Mouse (Mus musculus) liver, embryonic 15.5 days (tissue): ENCODE measurements around the gene Hspa1a. TPM values are rescaled to one million over a fixed set of nuclear protein-coding genes. Genes with fewer than 3 reads are reported as not detected.
"Not testable (repeated sequence)": the region's sequence is repeated elsewhere in the genome, so short reads cannot be mapped to it uniquely, and the experiment has no call there.

Experiments used
- ATAC-seq: fragments of 200-750 bp; cut with Nextera tagmentation; 2 replicates; pipeline ENCODE4 v1.8.0; 2017; ENCODE audit warnings: moderate number of reproducible peaks, mild to moderate bottlenecking, moderate library complexity; ENCODE audit not compliant: insufficient read depth
- H3K27ac ChIP-seq: fragments of 300-500 bp; sonication (generic); replicated peaks from 2 replicates; pipeline ENCODE4 v1.5.1; 2015; ENCODE audit warnings: mild to moderate bottlenecking, inconsistent platforms
- H3K27me3 ChIP-seq: fragments of 300-500 bp; sonication (generic); 2 replicates; pipeline ENCODE4 v1.6.1; 2015; ENCODE audit warnings: mild to moderate bottlenecking, inconsistent platforms
- H3K36me3 ChIP-seq: fragments of 300-500 bp; sonication (generic); replicated peaks from 2 replicates; pipeline ENCODE4 v1.6.1; 2015; ENCODE audit warnings: moderate library complexity, mild to moderate bottlenecking, inconsistent platforms
- H3K4me1 ChIP-seq: fragments of 300-500 bp; sonication (generic); replicated peaks from 2 replicates; pipeline ENCODE4 v1.6.1; 2015; ENCODE audit warnings: inconsistent platforms
- H3K4me2 ChIP-seq: fragments of 300-500 bp; sonication (generic); 2 replicates; pipeline ENCODE4 v1.6.1; 2015; ENCODE audit warnings: moderate library complexity, mild to moderate bottlenecking, inconsistent platforms
- H3K4me3 ChIP-seq: fragments of 300-500 bp; sonication (generic); replicated peaks from 2 replicates; pipeline ENCODE4 v1.5.1; 2015; ENCODE audit warnings: mild to moderate bottlenecking, inconsistent platforms
- H3K9ac ChIP-seq: fragments of 300-500 bp; sonication (generic); 2 replicates; pipeline ENCODE4 v1.6.1; 2015; ENCODE audit warnings: moderate library complexity, mild to moderate bottlenecking, inconsistent platforms
- H3K9me3 ChIP-seq: fragments of 300-500 bp; sonication (generic); replicated peaks from 2 replicates; pipeline ENCODE4 v1.6.1; 2016; ENCODE audit warnings: inconsistent platforms
- WGBS: fragments of 180-500 bp; shearing (Covaris S2); methylation state at CpG from one replicate; pipeline ENCODE4 v1.1.7; 2015; ENCODE audit warnings: mixed read lengths; ENCODE audit not compliant: insufficient replicate concordance; 5-methylcytosine and 5-hydroxymethylcytosine counted together
- polyA plus RNA-seq: library from polyadenylated mRNA; unstranded; fragments of >200 nt; fragmentation: Nextera tagmentation; extraction: Ambion mirVana; gene quantifications from 2 replicates; pipeline ENCODE4 v1.2.1, GENCODE M21; 2015

The Hspa1a gene
- polyA plus RNA-seq, 1 experiment from 2014 or later = 1.6 TPM

DNA sequence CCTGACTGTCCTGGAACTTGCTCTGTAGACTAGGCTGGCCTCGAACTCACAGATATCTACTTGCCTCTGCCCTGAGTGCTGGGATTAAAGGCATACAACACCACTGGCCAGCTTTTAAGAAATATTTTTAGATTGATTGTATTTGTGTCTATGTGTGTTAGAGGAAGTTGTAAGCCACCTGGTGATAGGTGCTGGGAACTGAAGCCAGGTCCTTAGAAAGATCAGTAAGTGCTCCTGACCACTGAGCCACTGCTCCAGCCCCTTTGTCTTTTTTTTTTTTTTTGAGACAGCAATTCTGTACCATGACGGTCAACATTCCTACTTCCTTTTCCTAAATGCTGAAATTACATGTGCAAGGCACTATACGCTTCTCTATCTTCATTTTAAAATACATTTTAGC, 18.7 kb downstream of the Hspa1a start:
- peak overlapping the region; percentile 73; the same call in 1 of the 2 replicates for H3K4me3 ChIP-seq
- no peak overlapping the region for H3K9ac ChIP-seq
- no peak for ATAC-seq
- H3K9me3 ChIP-seq = no peaks in the 10 kb centered on the region
- peaks cover 17% of the 10 kb centered on the region for H3K36me3 ChIP-seq
- H3K4me1 ChIP-seq = peaks cover 36% of the 10 kb centered on the region
- no peak overlapping the region for H3K27ac ChIP-seq
- peaks cover 28% of the 10 kb centered on the region for H3K27me3 ChIP-seq
- WGBS = 63% methylated on average over 3 of the region's 3 CpGs
- H3K4me2 ChIP-seq = peak overlapping the region; percentile 86; the same call in 1 of the 2 replicates

DNA sequence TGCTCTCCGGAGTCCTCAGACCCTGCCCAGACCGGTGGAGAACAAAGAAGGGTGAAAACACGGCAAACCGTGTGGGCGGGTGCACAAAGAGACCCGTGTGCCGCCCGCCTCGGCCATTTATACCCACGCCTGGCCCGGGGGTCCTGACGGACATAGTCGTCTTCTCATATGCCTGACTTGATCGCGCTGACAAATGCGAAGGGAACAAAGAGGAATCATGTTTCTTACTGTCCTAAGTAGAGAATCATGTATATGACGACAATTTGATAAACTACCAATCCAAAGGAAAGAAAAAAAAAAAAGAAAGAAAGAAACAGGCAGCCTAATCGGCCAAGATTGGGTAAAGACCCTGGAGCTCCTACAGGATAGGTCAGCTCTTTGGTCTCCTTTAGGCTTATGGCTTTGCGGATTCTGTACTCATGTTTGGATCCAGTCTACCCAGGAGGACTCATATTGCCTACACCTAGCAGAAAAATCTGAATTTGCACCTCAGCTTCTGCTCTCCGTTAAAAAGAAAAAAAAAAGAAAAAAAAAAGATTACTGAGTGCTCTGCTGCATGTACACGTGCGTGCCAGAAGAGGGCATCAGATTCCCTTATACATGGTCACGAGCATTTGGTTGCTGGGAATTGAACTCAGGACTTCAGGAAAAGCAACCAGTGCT, 19.4 kb downstream of the Hspa1a start:
- Histone ChIP-seq H3K4me3 (peak overlapping the region; percentile 73), H3K27me3 (peaks cover 24% of the 10 kb centered on the region), H3K4me2 (peak overlapping the region; percentile 86), H3K27ac (peak overlapping the region; percentile 81), H3K9ac (peak overlapping the region; percentile 78), H3K9me3 (no peaks in the 10 kb centered on the region), H3K36me3 (peaks cover 17% of the 10 kb centered on the region), H3K4me1 (peaks cover 36% of the 10 kb centered on the region)
- ATAC-seq = peak; percentile 73
- under 1% methylated on average over 23 of the region's 23 CpGs for WGBS

DNA sequence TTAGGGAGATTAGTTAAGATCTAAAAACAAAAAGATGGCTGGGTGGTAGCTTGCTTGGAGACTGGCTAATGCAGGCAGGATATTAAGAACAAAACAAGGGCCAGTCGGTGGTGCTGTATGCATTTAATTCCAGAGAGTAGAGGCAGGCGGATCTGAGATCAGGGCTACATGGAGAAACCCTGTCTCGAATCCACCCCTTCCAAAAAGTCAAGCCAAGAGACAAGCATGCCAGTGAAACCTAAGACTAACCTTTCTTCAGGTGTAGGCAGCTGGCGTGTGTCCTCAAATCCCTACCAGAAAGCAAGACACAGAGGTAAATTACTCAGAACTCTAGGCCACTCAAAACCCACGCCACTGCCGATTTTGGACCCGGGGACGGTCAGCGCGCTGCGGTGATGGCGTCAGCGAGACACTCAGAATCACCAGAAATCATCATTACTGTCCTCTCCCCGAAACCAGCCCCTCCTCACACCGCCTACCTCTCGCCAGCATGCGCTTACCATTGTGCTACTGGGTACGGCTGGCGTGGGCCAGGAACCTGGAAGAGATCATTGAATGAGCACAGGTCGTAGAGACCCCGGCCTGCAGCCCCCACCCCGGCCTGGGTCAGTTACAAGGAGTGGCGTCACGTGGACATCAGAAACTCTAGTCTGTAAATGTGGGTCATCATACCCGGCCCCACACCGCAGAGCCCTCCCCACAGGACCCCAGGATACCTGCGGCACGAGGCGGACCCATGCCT, 20.1 kb downstream of the Hspa1a start:
- Histone ChIP-seq H3K27ac (peak overlapping the region; percentile 81), H3K9ac (peak overlapping the region; percentile 78), H3K4me2 (peak overlapping the region; percentile 86), H3K9me3 (no peaks in the 10 kb centered on the region), H3K36me3 (peaks cover 17% of the 10 kb centered on the region), H3K4me3 (peak overlapping the region; percentile 73), H3K27me3 (peaks cover 17% of the 10 kb centered on the region), H3K4me1 (peaks cover 36% of the 10 kb centered on the region)
- peak; percentile 16 for ATAC-seq
- under 1% methylated on average over 29 of the region's 29 CpGs for WGBS

DNA sequence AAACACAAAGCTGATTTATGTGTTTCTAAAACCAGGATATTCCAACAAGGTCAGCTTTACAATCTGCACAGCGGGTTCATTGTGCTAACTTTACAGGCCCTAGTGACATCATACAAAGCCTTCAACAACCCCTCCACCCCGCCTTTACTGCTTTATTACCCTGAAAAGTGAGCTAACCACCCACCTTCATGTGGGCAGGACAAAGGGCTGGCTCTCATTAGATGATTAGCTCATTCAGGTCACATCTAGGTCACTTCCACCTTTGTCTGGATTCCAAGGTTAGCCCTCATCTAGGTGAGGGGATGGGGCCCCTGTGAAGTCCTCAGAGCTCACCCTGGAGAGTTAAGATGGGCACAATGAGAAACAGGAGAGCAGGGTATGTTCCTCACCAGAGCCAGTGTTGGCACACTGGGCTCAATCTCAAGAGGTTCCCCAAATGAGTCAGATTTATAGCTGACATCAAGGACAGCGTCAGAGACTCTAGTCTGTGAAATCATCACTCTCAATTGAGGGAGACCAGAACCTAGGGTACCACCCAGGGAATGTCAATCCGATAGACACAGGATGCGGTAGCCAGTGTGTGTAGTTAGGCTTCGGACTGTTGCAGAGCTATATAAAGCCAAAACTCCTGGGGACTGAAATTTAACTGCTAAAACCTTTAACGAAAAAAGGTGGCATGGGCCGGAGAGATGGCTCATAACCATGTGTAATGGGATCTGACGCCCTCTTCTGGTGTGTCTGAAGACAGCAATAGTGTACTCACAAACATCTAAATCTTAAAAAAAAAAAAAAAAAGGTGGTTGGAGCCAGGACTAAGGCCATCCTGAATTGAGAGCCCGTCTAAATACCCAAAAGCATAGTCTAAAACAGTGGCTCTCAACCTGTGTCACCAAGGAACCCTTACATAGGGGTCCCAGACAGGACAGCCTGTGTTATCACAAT, 21.2 kb downstream of the Hspa1a start:
- Histone ChIP-seq H3K4me1 (peaks cover 36% of the 10 kb centered on the region), H3K4me2 (peak overlapping the region; percentile 86), H3K9me3 (no peaks in the 10 kb centered on the region), H3K27ac (peak overlapping the region; percentile 81), H3K27me3 (peaks cover 9% of the 10 kb centered on the region), H3K4me3 (peak overlapping the region; percentile 73), H3K36me3 (peaks cover 17% of the 10 kb centered on the region), H3K9ac (peak overlapping the region; percentile 78)
- 13% methylated on average over 10 of the region's 10 CpGs for WGBS
- no peak for ATAC-seq

DNA sequence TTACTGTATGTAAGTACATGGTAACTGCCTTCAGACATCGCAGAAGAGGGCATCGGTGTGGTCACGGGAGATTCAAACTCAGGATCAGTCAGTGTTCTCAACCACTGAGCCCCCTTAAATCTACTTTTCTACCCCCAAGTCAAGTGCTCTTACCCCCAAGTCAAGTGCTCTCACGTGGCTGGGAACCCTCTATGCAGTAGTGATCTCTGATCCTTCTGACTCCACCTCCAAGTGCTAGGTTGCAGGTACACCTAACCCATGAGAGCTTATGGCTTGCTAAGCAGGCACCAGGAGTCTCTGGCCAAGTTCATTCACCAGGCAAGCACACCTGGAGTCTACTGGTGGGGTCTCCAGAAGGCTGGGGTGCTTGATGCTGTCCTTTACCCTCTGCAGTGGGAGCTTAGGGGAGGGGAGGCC, 22.4 kb downstream of the Hspa1a start:
- peak overlapping the region; percentile 81; the same call in 1 of the 2 replicates for H3K27ac ChIP-seq
- no peak overlapping the region for H3K4me3 ChIP-seq
- H3K9me3 ChIP-seq = no peaks in the 10 kb centered on the region
- 15% methylated on average over 4 of the region's 4 CpGs for WGBS
- peak; percentile 7; the same call in 1 of the 2 replicates for ATAC-seq
- H3K27me3 ChIP-seq = no peaks in the 10 kb centered on the region
- peak overlapping the region; percentile 5; the same call in 1 of the 2 replicates for H3K4me2 ChIP-seq
- H3K36me3 ChIP-seq = peaks cover 17% of the 10 kb centered on the region
- no peak overlapping the region for H3K9ac ChIP-seq
- peaks cover 36% of the 10 kb centered on the region for H3K4me1 ChIP-seq

DNA sequence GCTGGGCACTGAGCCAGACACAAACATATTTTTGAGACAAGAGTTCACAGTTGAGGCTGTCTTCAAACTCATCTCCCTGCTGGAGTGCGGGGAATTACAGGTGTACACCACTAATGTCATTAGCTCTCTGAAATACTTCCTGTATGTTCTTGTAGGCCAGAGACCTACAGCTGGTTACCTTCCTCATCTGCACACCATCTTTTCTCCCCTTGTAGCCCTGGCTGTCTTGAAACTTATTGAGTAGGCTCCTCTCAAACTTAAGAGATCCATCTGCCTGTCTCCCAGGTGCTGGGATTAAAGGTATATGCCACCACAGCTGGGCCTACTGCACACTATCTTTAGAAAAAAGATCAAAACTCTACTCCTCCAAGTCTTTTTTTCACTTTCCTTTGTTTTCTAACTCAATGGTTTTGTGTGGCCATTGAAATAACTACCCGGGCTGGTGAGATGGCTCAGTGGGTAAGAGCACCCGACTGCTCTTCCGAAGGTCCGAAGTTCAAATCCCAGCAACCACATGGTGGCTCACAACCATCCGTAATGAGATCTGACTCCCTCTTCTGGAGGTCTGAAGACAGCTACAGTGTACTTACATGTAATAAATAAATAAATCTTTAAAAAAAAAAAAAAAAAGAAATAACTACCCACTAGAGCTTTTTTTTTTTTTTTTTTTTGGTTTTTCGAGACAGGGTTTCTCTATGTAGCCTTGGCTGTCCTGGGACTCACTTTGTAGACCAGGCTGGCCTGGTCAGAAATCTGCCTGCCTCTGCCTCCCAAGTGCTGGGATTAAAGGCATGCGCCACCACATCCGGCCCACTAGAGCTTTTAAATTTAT, 23.0 kb downstream of the Hspa1a start:
- H3K9ac ChIP-seq = peak overlapping the region; percentile 0; the same call in 1 of the 2 replicates
- peaks cover 17% of the 10 kb centered on the region for H3K36me3 ChIP-seq
- H3K9me3 ChIP-seq, H3K4me3 ChIP-seq, H3K4me2 ChIP-seq, ATAC-seq, H3K27me3 ChIP-seq: not testable (repeated sequence)
- H3K27ac ChIP-seq = peak overlapping the region; percentile 81; the same call in 1 of the 2 replicates
- peaks cover 36% of the 10 kb centered on the region for H3K4me1 ChIP-seq
- WGBS = 34% methylated on average over 9 of the region's 9 CpGs

DNA sequence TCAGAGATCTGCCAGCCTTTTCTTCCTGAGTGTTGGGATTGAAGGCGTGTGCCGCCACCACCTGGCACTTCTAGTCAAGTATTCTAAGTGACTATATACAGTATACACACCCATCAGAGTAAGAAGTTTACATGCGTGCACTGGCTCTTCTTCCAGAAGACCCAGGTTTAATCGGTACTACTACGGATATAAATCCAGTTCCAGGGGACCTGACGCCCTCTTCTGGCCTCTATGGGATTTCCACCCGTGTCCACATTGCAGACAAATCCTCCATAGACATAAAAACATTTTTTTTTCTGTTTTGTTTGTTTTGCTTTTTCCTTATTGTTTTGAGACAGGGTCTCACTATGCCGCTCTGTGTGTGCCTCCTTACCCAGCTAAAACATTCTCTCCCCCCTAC, 24.4 kb downstream of the Hspa1a start:
- H3K36me3 ChIP-seq = peaks cover 17% of the 10 kb centered on the region
- no peak for ATAC-seq
- H3K27ac ChIP-seq = no peak overlapping the region
- no peaks in the 10 kb centered on the region for H3K9me3 ChIP-seq
- H3K4me2 ChIP-seq = no peak overlapping the region
- H3K4me3 ChIP-seq = no peak overlapping the region
- peaks cover 29% of the 10 kb centered on the region for H3K4me1 ChIP-seq
- WGBS = 23% methylated on average over 8 of the region's 8 CpGs
- H3K27me3 ChIP-seq = no peaks in the 10 kb centered on the region
- H3K9ac ChIP-seq = no peak overlapping the region

DNA sequence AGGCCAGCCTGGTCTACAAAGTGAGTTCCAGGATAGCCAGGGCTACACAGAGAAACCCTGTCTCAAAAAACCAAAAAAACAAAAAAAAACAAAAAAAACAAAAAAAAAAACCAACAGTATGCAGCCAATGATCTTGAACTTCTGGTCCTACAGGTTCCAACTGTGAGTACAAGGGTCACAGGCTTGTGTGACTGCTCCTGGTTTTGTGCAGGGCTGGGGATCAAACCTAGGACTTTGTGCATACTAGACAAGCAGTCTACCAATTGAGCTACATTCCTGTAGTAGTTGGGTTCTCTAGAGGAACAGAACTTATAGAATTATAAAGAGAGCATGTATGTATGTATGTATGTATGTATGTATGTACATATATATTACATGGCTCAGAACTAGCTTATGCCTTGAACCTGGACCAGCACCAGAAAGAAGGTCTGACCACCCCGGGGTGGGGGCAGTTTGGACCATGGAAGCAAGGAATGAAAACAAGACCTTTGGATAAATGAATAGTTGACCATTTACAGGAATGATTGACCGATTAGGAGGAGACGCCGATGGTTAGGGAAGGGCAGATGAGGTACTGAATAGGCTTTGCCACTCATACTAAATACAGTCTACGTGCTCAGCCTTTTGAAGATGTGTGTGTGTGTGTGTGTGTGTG, 25.3 kb downstream of the Hspa1a start:
- H3K4me2 ChIP-seq = no peak overlapping the region
- WGBS = 71% methylated on average over 5 of the region's 5 CpGs
- H3K4me1 ChIP-seq = peaks cover 29% of the 10 kb centered on the region
- no peak for ATAC-seq
- H3K27me3 ChIP-seq = no peaks in the 10 kb centered on the region
- no peak overlapping the region for H3K27ac ChIP-seq
- H3K9me3 ChIP-seq = no peaks in the 10 kb centered on the region
- H3K9ac ChIP-seq = no peak overlapping the region
- H3K4me3 ChIP-seq = no peak overlapping the region
- H3K36me3 ChIP-seq = peaks cover 17% of the 10 kb centered on the region

DNA sequence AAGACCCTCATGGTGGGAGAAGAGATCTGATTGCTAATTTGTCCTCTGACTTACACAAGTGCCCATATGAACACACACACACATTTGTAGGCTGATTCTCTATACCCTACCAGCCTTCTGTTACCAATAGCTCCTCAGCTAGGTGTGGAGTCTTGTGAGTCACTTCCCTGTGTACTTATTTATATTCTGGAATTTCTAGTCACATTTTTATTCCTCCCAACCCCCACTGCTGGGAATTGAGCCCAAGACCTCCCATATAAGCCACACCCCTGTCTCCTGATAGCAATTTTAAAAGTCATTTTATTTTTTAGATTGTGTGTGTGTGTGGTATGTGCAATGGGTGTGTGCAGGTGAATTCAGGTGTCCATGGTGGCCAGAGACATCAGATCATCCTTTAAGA, 27.6 kb downstream of the Hspa1a start:
- Histone ChIP-seq H3K27me3 (no peaks in the 10 kb centered on the region), H3K27ac (no peak overlapping the region), H3K4me1 (peaks cover 16% of the 10 kb centered on the region), H3K4me2 (no peak overlapping the region), H3K9me3 (no peaks in the 10 kb centered on the region), H3K36me3 (peaks cover under 1% of the 10 kb centered on the region; the same call in 1 of the 2 replicates), H3K9ac (no peak overlapping the region), H3K4me3 (no peak overlapping the region)
- no peak for ATAC-seq
